Mouse (Mus musculus) adrenal gland, adult 18-20 months (tissue): Measurements from ENCODE around the gene Gm9857. TPM values are rescaled to one million over a fixed set of nuclear protein-coding genes. Genes with fewer than 3 reads are reported as not detected.

Experiments used
- DNase-seq, 2 experiments: peaks; one replicate each; pipeline ENCODE4 v3.0.0; 2021 to 2022; ENCODE audit warnings: low spot score in 2 of 2
- total RNA-seq, 2 experiments: library from RNA; stranded (reverse); gene quantifications; 1 replicate in 1 of 2; 2 replicates in 1 of 2; pipeline ENCODE4 v1.2.3; 2021

The Gm9857 gene
- total RNA-seq, 2 experiments from 2014 or later: not detected

DNA sequence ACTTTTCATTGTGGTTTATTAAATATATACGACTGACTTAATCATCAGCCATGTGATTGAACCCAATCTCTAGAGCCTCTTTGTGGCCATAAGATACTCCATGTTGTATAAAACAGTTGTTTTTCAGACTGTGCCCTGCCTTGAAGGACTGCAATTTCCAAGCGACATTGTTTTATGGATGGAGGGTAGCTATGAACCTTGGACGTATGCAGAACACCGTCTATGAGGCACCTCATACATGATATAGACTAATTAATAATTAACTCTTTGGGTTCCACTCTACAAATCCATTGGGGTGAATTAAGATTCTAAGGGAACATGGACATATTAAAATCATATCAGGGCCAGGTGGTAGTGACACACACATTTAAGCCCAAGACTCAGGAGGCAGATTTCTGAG is 14.6 kb downstream of the Gm9857 start:
- DNase-seq: no peak

DNA sequence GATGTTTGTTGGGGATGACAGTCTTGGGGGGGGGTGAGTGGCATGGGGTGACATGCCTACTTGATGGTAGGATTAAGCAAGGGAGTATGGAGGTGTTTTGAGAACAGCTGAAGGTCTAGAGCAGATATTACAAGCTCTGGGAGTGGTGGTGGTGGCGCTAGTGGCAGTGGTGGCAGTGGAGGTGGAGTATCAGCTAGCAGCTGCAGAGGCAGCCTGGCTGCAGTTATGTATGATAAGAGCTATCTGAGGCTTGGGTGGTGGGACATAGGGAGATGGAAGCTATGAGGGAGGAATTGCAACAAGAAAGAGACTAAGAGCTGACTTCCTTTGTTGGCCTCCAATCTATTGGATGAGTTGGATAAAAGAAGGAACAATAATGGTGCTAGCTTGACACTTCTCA is 18.4 kb downstream of the Gm9857 start:
- no peak for DNase-seq

DNA sequence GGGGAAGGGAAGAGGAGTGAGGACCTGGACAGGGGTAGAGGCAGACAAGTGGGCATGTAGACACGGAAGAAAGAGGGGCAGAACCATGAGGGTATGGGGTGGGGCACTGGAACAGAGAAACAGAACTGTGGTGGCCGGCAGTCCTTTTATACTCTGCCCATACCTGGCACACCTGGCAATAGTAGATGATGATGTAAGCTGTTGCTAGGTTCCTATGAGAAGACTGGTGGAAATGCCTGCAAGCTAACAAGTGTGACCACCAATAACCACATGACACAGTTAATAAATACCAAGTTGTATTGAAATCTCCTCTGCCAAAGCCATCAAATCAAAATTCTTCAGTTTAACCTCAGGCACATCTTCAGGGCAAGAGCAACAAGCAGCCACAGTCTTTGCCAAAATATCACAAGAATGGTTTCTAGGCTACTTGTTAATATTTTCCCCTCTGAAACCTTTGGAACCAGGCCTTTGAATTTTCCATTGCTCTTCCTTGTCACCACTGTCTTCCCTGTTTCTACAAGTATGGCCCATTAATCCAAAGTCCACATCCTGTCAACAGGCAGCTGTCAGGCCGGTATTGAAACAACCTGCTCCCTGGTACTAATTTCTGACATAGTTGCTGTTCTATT is 19.7 kb downstream of the Gm9857 start:
- DNase-seq: no peak

DNA sequence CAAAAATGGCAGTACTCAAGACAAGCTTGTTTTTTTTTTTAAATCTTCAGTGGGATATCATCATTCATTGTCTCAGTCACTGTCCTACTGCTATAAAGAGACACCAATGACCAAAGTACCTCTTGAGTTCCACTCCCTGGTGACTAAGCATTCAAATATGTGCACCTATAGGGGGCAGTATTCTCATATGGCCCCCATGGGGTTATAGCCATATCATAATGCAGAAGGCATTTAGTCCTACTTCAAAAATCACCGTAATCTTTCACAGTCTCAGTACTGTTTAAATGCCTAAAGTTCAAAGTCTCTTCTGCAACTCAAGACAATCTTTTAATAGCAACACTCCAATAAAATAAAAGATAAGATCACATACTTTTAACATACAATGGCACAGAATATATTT is 21.4 kb downstream of the Gm9857 start:
- DNase-seq: no peak

DNA sequence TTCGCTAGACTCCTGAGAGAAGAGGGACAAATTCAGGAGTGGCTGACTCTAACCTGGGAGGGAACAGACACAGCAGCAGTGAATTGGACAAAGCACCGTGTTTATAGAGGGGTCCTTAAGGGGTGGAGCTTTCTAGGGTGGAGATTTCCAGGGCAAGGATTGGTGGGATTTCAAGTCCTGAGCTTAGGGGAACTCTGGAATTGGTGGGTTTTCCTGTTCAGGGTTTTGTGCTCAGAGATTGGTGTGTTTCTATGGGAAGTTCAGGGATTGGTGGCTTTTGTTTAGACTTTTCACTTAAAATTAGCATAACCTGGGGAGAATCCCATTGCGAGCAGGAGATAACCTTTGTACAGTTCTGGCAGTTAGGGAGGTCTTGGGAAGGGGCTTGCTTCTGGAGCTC is 22.3 kb downstream of the Gm9857 start:
- DNase-seq: no peak

DNA sequence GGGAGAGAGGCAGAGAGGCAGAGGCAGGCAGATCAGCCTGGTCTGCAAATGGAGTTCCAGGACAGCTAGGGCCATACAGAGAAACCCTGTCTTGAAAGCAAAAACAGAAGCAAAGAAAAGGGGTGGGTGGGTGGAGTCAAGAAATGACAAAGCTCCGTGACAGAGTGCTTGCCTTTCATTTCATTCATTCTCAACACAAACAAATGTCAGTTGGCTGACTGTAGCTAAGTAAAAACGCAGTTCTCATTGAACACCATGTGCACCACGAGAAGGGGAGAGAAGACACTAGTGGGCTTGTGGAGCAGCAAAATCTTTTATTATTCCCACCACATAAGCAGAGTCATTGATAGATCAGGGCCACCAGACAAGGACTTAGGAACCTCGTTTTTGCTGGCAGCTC is 23.4 kb downstream of the Gm9857 start:
- no peak for DNase-seq

DNA sequence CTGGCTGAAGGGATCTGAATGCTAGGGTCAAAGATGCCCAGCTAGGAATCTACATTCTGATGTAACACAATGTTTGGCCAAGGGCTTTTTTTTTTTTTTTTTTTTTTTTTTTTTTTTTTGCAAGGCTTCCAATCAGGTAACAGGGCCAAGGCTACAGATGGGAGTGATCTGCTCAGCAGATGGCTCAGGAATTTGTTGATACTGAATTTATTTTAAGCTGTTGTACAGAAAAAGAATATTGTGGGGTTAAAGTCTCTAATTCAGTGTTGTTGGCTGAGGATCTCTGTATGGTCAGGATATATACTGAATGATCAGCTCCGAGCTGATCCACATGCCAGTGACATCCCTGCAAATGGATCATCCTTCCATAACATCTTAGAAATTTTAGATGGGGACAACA is 24.2 kb downstream of the Gm9857 start:
- DNase-seq: no peak

DNA sequence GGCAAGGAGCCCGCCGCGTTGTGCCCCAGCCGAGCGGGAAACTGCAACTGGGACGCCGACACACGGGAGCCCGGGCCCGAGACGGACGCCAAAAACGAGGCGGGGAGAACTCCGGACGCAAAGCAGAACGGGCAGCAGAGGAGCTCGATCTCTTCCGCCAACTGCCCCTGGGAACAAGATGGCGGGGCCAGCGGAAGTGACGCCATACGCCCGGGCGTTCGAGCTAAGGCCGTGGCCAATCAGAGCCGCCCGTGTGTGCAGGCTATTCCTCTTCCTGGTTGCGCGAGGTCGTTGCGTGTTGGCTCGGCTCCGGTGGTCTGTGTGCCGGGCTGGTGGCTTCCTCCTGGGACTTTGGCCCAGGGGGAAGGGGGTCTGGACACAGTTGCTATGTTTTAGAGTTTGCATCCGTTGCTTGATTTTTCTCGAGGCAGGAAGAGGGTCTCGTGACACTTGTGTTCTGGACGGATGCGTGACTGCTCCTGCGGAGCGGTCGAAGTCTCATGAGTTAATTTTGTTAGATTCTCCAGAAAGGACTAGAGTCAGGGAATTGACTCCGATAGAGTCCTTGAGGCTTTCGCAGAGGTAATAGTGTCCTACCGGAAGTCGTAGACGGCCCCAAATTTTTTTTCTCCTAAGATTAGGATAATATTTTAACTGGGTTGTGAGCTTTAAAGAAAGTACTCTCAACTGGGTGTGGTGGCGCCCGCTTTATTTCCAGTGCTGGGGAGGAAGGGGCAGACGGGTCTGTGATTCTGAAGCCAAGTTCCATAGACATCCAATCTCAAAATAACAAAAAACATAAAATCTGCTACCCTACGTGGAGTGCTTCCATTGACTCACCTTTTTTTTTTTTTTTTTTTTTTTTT is 28.5 kb downstream of the Gm9857 start, which contains the start of gene Prpf38b:
Gene Prpf38b, minus strand, starts transcription at position 180 of the 866 bp plus-strand sequence.
- peak; percentile 92 to 93 for DNase-seq

DNA sequence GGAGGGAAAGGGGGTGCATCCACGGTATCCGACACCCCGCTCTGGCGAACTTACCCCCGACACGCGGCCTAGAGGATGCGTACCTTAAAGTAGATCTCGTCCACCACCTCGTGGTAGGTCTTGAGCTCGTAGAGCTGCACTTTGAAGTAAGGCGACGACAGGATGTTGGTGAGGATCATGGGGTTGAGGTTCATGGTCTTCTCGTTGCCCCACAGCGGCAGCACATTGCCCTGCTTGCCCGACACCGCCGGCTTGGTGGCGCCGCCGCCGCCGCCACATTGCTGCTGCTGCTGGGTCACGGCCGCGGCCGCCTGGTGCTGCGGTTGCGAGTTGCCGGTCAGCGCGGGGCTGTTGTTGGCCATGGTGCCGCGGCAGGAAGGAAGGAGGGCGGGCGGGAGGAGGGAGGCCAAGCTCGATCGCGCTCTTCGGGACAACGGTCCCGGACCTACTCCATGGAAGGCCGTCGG is 29.1 kb downstream of the Gm9857 start:
- peak in 1 of 2 experiments; percentile 57 for DNase-seq

DNA sequence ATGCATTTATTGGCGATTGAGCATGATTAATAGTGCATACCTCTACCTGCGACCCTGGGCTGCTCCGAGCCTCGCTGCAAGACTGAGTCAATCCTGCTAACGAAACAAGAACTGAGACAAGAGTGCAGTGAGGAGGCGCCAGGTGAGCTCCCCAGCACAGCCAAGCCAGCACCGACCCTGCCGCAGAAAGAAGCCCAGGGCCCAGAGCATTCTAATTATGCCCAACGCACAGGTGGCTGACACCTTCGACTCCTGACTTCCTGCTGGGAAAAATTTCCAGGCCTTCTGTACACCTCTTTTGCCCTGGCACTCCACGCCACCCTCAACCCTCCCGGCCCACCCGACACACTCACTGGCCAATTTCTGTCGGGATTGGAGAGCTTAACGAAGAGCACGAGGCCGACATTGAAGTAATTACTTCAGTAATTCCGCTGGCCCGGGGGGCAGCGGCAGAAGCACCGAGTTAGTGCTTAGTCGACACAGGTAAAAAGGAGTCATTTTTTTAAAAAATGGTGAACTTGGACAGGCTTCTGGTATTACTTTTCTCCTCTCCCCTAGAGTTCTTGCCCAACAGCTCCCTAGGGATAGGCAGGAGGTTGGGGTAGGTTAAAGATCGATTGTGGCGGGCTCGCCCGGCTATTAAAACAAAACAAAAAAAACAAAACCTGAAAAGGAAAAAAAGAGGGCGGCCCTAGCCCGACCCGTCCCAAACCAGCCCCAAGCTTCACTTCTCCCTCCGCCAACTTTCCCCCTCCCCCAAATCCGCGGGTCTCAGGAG is 29.8 kb downstream of the Gm9857 start:
- peak; percentile 22 to 24 for DNase-seq

DNA sequence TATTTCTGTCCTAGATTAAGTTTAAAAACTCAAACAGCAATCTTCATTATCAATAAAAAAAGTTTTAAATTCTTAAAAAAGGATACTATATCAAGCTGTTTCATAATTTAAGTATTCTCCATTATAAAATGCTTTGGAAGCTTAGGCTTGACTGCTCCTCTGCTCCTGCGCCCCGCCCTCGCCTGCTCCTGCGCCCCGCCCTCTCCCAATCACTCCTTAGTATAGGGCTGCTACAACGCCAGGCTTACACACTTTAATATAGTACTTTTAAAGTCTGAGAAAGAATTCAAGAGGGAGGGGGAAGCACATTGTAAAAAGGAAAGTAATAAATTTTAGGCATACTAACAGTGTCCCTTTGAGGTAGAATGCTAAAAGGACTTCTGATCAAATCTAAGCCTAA is 37.3 kb downstream of the Gm9857 start:
- DNase-seq: no peak

DNA sequence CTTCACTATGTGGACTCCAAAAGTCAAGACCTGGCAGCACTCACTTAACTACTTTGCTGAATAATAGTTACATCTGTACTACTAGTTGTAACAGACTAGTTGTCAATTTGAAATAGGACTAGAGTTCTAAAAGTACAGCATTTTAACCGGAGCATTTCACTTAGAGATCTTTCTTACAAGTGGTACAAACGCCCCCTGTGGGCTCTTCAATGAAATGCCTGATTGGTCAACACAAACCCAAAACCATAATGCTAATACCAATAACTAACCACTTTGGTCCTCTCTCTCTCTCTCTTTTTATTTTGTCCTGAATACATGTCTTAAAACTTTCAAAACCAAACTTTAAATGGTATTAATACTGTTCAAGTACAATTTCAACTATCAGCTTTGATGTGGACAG is 38.2 kb downstream of the Gm9857 start:
- no peak for DNase-seq

DNA sequence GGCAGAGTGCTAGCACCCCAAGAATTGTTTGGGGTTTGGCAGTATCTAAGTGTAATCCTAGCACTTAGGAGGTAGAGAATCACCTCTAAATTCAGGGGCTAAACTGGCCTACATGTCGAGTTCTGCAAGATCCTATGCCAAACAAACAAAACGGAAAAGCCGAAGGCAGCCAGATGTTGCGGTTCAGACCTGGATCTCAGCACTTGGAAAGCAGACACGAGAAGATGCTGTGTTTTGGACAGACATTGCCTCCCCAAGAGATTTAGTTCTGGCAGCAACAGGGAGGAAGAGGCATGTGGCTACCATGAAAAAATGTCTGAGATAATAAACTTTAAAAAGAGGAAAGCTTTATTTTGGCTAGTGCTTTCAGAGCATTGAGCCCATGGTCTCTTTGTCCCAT is 39.6 kb downstream of the Gm9857 start:
- no peak for DNase-seq

DNA sequence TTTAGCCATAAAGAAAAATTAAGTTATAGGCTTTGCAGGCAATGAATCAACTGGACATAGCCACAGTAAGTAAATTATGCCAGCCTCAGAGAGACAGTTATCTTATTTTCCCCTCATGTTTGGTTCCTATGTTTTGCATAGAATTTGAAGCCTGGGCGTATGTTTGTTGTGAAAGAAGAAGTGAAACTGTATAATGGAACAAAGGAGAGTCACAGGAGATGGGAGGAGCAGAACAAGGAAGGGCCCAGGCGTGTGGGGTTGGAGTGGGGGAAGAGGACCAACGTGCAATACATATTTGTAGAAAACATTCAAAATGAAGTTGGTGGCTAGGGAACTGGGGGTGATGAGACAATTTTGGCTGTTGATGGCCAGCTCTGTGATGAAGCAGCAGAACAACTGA is 40.1 kb downstream of the Gm9857 start:
- DNase-seq: no peak

DNA sequence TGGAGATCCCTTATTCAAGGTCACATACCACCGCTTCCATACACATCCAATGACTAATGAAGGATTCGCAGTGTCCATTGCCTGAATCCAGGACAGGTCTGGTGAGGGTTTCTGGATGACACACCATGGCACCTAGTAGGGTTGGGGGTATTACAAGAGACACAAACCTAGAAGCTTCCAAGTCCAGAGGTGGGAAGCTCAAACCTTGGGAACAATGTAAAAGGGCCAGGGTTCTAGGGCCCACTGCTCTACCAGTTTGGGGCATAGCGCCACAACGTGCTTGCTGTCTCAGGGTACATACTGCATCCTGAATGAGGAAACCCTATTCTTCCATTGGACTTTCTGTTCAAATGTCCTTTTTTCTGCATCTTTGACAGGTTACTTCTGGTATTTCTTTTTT is 41.6 kb downstream of the Gm9857 start:
- no peak for DNase-seq

DNA sequence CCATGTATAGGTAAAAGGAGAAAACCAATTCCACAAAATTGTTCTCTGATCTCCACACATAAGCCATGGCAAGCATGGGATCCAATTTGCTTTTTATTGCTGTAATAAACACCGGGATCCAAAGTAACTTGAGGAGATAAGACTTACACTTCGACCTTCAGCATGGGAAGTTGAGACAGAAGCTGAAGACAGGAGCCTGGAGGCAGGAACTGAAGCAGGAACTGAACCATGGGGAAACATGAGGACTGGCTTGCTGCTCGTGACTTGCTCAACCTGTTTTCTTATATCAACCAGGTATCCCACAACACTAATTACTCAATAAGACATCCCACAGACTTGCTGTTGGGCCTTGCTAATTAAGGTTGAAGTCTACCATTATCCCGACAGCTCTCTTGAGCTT is 47.3 kb downstream of the Gm9857 start:
- no peak for DNase-seq

DNA sequence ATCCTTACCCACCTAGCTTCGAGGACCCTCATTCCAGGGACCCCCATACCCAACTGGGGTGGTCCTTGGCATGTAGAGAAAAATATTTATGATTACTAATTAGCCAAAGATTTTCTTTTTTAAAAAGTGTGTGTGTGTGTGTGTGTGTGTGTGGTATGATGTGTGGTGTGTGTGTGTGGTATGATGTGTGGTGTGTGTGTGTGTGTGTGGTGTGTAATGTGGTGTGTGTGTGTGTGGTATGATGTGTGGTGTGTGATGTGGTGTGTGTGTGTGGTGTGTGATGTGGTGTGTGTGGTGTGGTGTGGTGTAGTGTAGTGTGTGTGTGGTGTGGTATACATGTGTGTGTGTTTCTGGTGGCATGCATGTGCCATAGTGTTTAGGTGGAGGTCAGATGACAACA is 48.2 kb downstream of the Gm9857 start:
- DNase-seq: no peak

Other genes with a start within 250 kb of the Gm9857 start
- 1 to 10 TPM; 1.1 to 2.8 TPM for gene Gpsm2, start 218.1 kb downstream of the Gm9857 start, total RNA-seq
- gene Aknad1, start 200.8 kb downstream of the Gm9857 start, total RNA-seq: not detected
- 10 to 100 TPM; 42.0 to 74.7 TPM for gene Stxbp3, start 99.9 kb downstream of the Gm9857 start, total RNA-seq
- under 1 TPM; 0.43 to 0.74 TPM for gene Fndc7, start 50.4 kb downstream of the Gm9857 start, total RNA-seq
- 10 to 100 TPM; 56.6 to 73.2 TPM for gene Prpf38b, start 28.7 kb downstream of the Gm9857 start, total RNA-seq
- not detected for gene Henmt1, start 572 bp downstream of the Gm9857 start, total RNA-seq
- gene Fam102b, start 87.2 kb upstream of the Gm9857 start, total RNA-seq: 1 to 10 TPM; 5.0 to 7.9 TPM
- gene Slc25a54, start 140.0 kb upstream of the Gm9857 start, total RNA-seq: not detected
- gene Slc25a24, start 182.7 kb upstream of the Gm9857 start, total RNA-seq: 10 to 100 TPM; 46.3 to 76.4 TPM